In genomic region chr4:58146676-58147075, GRCm38 (mm10) we compare ENCODE assay signal across 13 mouse cellular contexts. TPM values are rescaled to one million over a fixed set of nuclear protein-coding genes. Genes with fewer than 3 reads are reported as not detected.
DNase-seq lines count a peak whose midpoint lies in the region; ATAC-seq and TF ChIP-seq lines count a peak whose summit lies in the region.
"Had no signal": no experiment of that assay in that cellular context is flagged by ENCODE, and none has a peak within 500 bp of the region (broad histone marks: within the 10 kb centered on the region; RNA-seq: fewer than 3 reads in every experiment).

No protein-coding gene starts in this region.

- no peak overlapping the region for H3K9ac ChIP-seq in kidney, embryonic 15.5 days
- H3K9ac ChIP-seq in forebrain, embryonic 11.5 days (ENCODE audit: low read length): no peak overlapping the region
- H3K9ac ChIP-seq: forebrain, postnatal 0 days had no signal

- no peak for TF ChIP-seq POLR2A in kidney, adult 2 months (IDR thresholded peaks at IDR 0.05; ENCODE audit: low read depth, low read length)
- no peak for TF ChIP-seq POLR2A in thymus, adult 2 months (IDR thresholded peaks at IDR 0.05; ENCODE audit: control insufficient read depth, extremely low read depth, insufficient read depth, low read length, poor library complexity)

- no peak overlapping the region for H3K27ac ChIP-seq in kidney, adult 2 months (ENCODE audit: insufficient read depth, low read depth, low read length)
- no peak overlapping the region for H3K27ac ChIP-seq in kidney, embryonic 15.5 days
- H3K27ac ChIP-seq in thymus, adult 2 months (ENCODE audit: control insufficient read depth, insufficient read depth, low read length): no peak overlapping the region
- no peak overlapping the region for H3K27ac ChIP-seq in forebrain, embryonic 11.5 days (ENCODE audit: low read depth, low read length)

- DNase-seq in kidney, adult 2 months: no peak
- DNase-seq in thymus, adult 2 months: peak; percentile 3
- no peak for DNase-seq in thymus, postnatal 10 days (ENCODE audit: low spot score in 2 of 2)
- DNase-seq in R1 (ENCODE audit: low read depth, low spot score): peak; percentile 64
- no peak for DNase-seq in forebrain, embryonic 11.5 days (ENCODE audit: low spot score)
- DNase-seq: adrenal gland, postnatal 10 days; forebrain, postnatal 0 days; right cerebral cortex, adult 18-20 months had no signal

- H3K36me3 ChIP-seq in kidney, adult 2 months (ENCODE audit: control insufficient read depth, insufficient read depth, low read length): no peaks in the 10 kb centered on the region
- H3K36me3 ChIP-seq in kidney, embryonic 15.5 days: no peaks in the 10 kb centered on the region; the same call in 1 of the 2 replicates
- no peaks in the 10 kb centered on the region for H3K36me3 ChIP-seq in thymus, adult 2 months (ENCODE audit: control insufficient read depth, insufficient read depth, low read length)
- H3K36me3 ChIP-seq in forebrain, embryonic 11.5 days (ENCODE audit: control insufficient read depth, insufficient read depth, low read length): no peaks in the 10 kb centered on the region
- H3K36me3 ChIP-seq: G1E had no signal

- no peak for ATAC-seq in kidney, embryonic 15.5 days (replicated peaks; ENCODE audit: low FRiP score)
- ATAC-seq in forebrain, embryonic 11.5 days (replicated peaks; ENCODE audit: low FRiP score): no peak
- ATAC-seq in megakaryocyte, adult 5-6 weeks (ENCODE audit: poor library complexity, severe bottlenecking): no peak
- ATAC-seq: forebrain, postnatal 0 days; hindbrain, embryonic 16.5 days had no signal

- TF ChIP-seq CTCF in kidney, adult 2 months (conservative IDR thresholded peaks at IDR 0.05; ENCODE audit: insufficient read depth, insufficient read length, low read depth, low read length): 0 out of 2 replicates have a peak, but pooled peaks have one; percentile 1
- no peak for TF ChIP-seq CTCF in thymus, adult 2 months (IDR thresholded peaks at IDR 0.05; ENCODE audit: borderline replicate concordance, control insufficient read depth, extremely low read depth, insufficient read depth, low read length, poor library complexity)

- H3K27me3 ChIP-seq in kidney, adult 2 months (replicated peaks; ENCODE audit: control insufficient read depth, insufficient read depth, low read length): no peaks in the 10 kb centered on the region
- H3K27me3 ChIP-seq in kidney, embryonic 15.5 days: no peaks in the 10 kb centered on the region
- H3K27me3 ChIP-seq in thymus, adult 2 months (ENCODE audit: control insufficient read depth, insufficient read depth, low read length): no peaks in the 10 kb centered on the region
- H3K27me3 ChIP-seq in forebrain, embryonic 11.5 days (ENCODE audit: control insufficient read depth, insufficient read depth, low read length): no peaks in the 10 kb centered on the region

- H3K9me3 ChIP-seq in kidney, embryonic 15.5 days (replicated peaks): no peaks in the 10 kb centered on the region
- no peaks in the 10 kb centered on the region; the same call in 1 of the 2 replicates for H3K9me3 ChIP-seq in forebrain, embryonic 11.5 days (ENCODE audit: control insufficient read depth, low read length)

- 96% methylated on average over 2 of the region's 2 CpGs for WGBS in kidney, adult 2 months
- 94% methylated on average over 2 of the region's 2 CpGs for WGBS in kidney, embryonic 15.5 days
- WGBS in thymus, adult 2 months: 97% methylated on average over 2 of the region's 2 CpGs
- WGBS in forebrain, embryonic 11.5 days: 97% methylated on average over 2 of the region's 2 CpGs

- H3K4me2 ChIP-seq in kidney, embryonic 15.5 days: no peak overlapping the region
- H3K4me2 ChIP-seq in forebrain, embryonic 11.5 days (ENCODE audit: low read depth, low read length, severe bottlenecking): no peak overlapping the region

- no peak overlapping the region for H3K4me3 ChIP-seq in kidney, adult 2 months (ENCODE audit: insufficient read depth, low read depth, low read length)
- H3K4me3 ChIP-seq in kidney, embryonic 15.5 days (replicated peaks): no peak overlapping the region
- no peak overlapping the region for H3K4me3 ChIP-seq in thymus, adult 2 months (ENCODE audit: control insufficient read depth, insufficient read depth, low read length)
- no peak overlapping the region for H3K4me3 ChIP-seq in forebrain, embryonic 11.5 days (ENCODE audit: low read depth, low read length)

- no peaks in the 10 kb centered on the region for H3K4me1 ChIP-seq in kidney, adult 2 months (ENCODE audit: control insufficient read depth, insufficient read depth, low read length)
- 0 out of 2 replicates have a peak, but pooled peaks cover 3% of the 10 kb centered on the region for H3K4me1 ChIP-seq in kidney, embryonic 15.5 days
- H3K4me1 ChIP-seq in thymus, adult 2 months (replicated peaks; ENCODE audit: control insufficient read depth, insufficient read depth, low read length): no peaks in the 10 kb centered on the region
- no peaks in the 10 kb centered on the region for H3K4me1 ChIP-seq in forebrain, embryonic 11.5 days (replicated peaks; ENCODE audit: control insufficient read depth, insufficient read depth, low read length)

RNA-seq across cellular contexts. Expression of gene Svep1, which starts 60.0 kb away (rescaled TPM):
- polyA plus RNA-seq in kidney, adult 2 months (2012; rRNA removed): 8.9 and 10.6 TPM in 2 replicates
- 3.9 and 4.7 TPM in 2 replicates for polyA plus RNA-seq in kidney, embryonic 15.5 days (2015; fragmentation: Nextera tagmentation; extraction: Ambion mirVana)
- 1.4 and 1.5 TPM in 2 replicates for polyA plus RNA-seq in thymus, adult 2 months (2012; rRNA removed)
- polyA plus RNA-seq in forebrain, embryonic 11.5 days (2014; fragmentation: Nextera tagmentation; extraction: Ambion mirVana): 2.8 and 3.6 TPM in 2 replicates
- 0.43 TPM in 1 of 2 replicates, not detected in the other for total RNA-seq in megakaryocyte, adult 5-6 weeks (2015)
- total RNA-seq in megakaryocyte, adult 5-6 weeks (2017): 0.04 and 0.07 TPM in 2 replicates
- total RNA-seq: neutrophil, adult 5-6 weeks had no signal
- polyA plus RNA-seq: G1E had no signal

Comparison
In these comparisons a context has a peak if more than half of its experiments do, and no peak if none do; other contexts are left out.
1. DNase-seq: peak in thymus, adult 2 months (single experiment) and R1 (single experiment); none in kidney, adult 2 months (single experiment), thymus, postnatal 10 days (0 of 2) and forebrain, embryonic 11.5 days (single experiment).